Mouse (Mus musculus) liver, embryonic 15.5 days (tissue): ENCODE measurements around the gene Lkaaear1. TPM values are rescaled to one million over a fixed set of nuclear protein-coding genes. Genes with fewer than 3 reads are reported as not detected.

Experiments used
- ATAC-seq: fragments of 200-750 bp; cut with Nextera tagmentation; 2 replicates; pipeline ENCODE4 v1.8.0; 2017; ENCODE audit warnings: moderate number of reproducible peaks, mild to moderate bottlenecking, moderate library complexity; ENCODE audit not compliant: insufficient read depth
- H3K27ac ChIP-seq: fragments of 300-500 bp; sonication (generic); replicated peaks from 2 replicates; pipeline ENCODE4 v1.5.1; 2015; ENCODE audit warnings: mild to moderate bottlenecking, inconsistent platforms
- H3K27me3 ChIP-seq: fragments of 300-500 bp; sonication (generic); 2 replicates; pipeline ENCODE4 v1.6.1; 2015; ENCODE audit warnings: mild to moderate bottlenecking, inconsistent platforms
- H3K36me3 ChIP-seq: fragments of 300-500 bp; sonication (generic); replicated peaks from 2 replicates; pipeline ENCODE4 v1.6.1; 2015; ENCODE audit warnings: moderate library complexity, mild to moderate bottlenecking, inconsistent platforms
- H3K4me1 ChIP-seq: fragments of 300-500 bp; sonication (generic); replicated peaks from 2 replicates; pipeline ENCODE4 v1.6.1; 2015; ENCODE audit warnings: inconsistent platforms
- H3K4me2 ChIP-seq: fragments of 300-500 bp; sonication (generic); 2 replicates; pipeline ENCODE4 v1.6.1; 2015; ENCODE audit warnings: moderate library complexity, mild to moderate bottlenecking, inconsistent platforms
- H3K4me3 ChIP-seq: fragments of 300-500 bp; sonication (generic); replicated peaks from 2 replicates; pipeline ENCODE4 v1.5.1; 2015; ENCODE audit warnings: mild to moderate bottlenecking, inconsistent platforms
- H3K9ac ChIP-seq: fragments of 300-500 bp; sonication (generic); 2 replicates; pipeline ENCODE4 v1.6.1; 2015; ENCODE audit warnings: moderate library complexity, mild to moderate bottlenecking, inconsistent platforms
- H3K9me3 ChIP-seq: fragments of 300-500 bp; sonication (generic); replicated peaks from 2 replicates; pipeline ENCODE4 v1.6.1; 2016; ENCODE audit warnings: inconsistent platforms
- WGBS: fragments of 180-500 bp; shearing (Covaris S2); methylation state at CpG from one replicate; pipeline ENCODE4 v1.1.7; 2015; ENCODE audit warnings: mixed read lengths; ENCODE audit not compliant: insufficient replicate concordance; 5-methylcytosine and 5-hydroxymethylcytosine counted together
- polyA plus RNA-seq: library from polyadenylated mRNA; unstranded; fragments of >200 nt; fragmentation: Nextera tagmentation; extraction: Ambion mirVana; gene quantifications from 2 replicates; pipeline ENCODE4 v1.2.1, GENCODE M21; 2015

Lkaaear1 gene
- polyA plus RNA-seq, 1 experiment from 2014 or later = not detected

DNA sequence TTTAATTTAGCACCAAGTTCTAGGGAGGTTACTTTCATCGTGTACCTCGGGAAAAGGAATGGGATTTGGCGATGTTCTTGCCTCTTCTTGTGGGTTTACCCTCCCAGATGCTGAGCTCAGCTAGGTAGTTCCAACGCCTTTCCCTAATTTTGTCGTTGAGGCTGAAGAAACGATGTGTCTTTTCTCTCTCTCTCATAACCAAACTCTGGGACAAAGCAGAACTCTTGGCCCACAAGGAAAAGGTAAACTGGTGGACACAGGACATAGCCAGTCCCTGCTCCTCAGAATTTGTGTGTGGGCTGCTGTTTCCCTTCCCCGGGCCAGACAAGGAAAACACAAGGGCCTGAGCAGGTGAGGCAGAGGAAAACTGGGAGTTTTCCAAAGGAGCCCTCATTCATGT is 26.3 kb downstream of the Lkaaear1 start:
- 28% methylated on average over 7 of the region's 7 CpGs for WGBS
- no peak overlapping the region for H3K27ac ChIP-seq
- no peak overlapping the region for H3K4me2 ChIP-seq
- peaks cover 80% of the 10 kb centered on the region for H3K27me3 ChIP-seq
- H3K9me3 ChIP-seq = no peaks in the 10 kb centered on the region
- ATAC-seq = no peak
- no peak overlapping the region for H3K4me3 ChIP-seq
- H3K9ac ChIP-seq = no peak overlapping the region
- H3K36me3 ChIP-seq = no peaks in the 10 kb centered on the region
- H3K4me1 ChIP-seq = peaks cover 19% of the 10 kb centered on the region

- H3K27me3 ChIP-seq = peaks cover 80% of the 10 kb centered on the region
- peak within 1 kb of the TSS; percentile 40 for H3K4me3 ChIP-seq
- peak within 1 kb of the TSS; percentile 44 for H3K4me2 ChIP-seq
- H3K4me1 ChIP-seq = peaks cover 19% of the 10 kb centered on the region
- under 1% methylated on average over 43 of the region's 43 CpGs for WGBS
- no peak within 1 kb of the TSS for H3K27ac ChIP-seq
- no peaks in the 10 kb centered on the region for H3K9me3 ChIP-seq
- no peak within 1 kb of the TSS; the same call in 1 of the 2 replicates for H3K9ac ChIP-seq
- no peaks in the 10 kb centered on the region for H3K36me3 ChIP-seq
- ATAC-seq = no peak
Observed at GRCm38 (mm10) chr2:181671326-181671725, 26.9 kb downstream of the Lkaaear1 start, which contains the start of gene Sox18. TSS of gene Sox18 (minus strand) at chr2:181671640.

GRCm38 (mm10) chr2:181670913-181671311 is 27.3 kb downstream of the Lkaaear1 start:
- Histone ChIP-seq H3K4me3 (peak overlapping the region; percentile 40), H3K4me2 (peak overlapping the region; percentile 44), H3K9ac (no peak overlapping the region; the same call in 1 of the 2 replicates), H3K4me1 (peaks cover 19% of the 10 kb centered on the region), H3K27ac (no peak overlapping the region), H3K36me3 (no peaks in the 10 kb centered on the region), H3K27me3 (peaks cover 80% of the 10 kb centered on the region), H3K9me3 (no peaks in the 10 kb centered on the region)
- 1% methylated on average over 41 of the region's 41 CpGs for WGBS
- ATAC-seq = no peak

- H3K27me3 ChIP-seq = peaks cover 76% of the 10 kb centered on the region
- H3K9ac ChIP-seq = no peak overlapping the region
- peaks cover 14% of the 10 kb centered on the region for H3K4me1 ChIP-seq
- 8% methylated on average over 56 of the region's 56 CpGs for WGBS
- no peak overlapping the region for H3K27ac ChIP-seq
- H3K4me3 ChIP-seq = peak overlapping the region; percentile 40
- H3K9me3 ChIP-seq = no peaks in the 10 kb centered on the region
- no peaks in the 10 kb centered on the region for H3K36me3 ChIP-seq
- ATAC-seq = no peak
- peak overlapping the region; percentile 44 for H3K4me2 ChIP-seq
Observed at GRCm38 (mm10) chr2:181670285-181670912, 27.8 kb downstream of the Lkaaear1 start.

DNA sequence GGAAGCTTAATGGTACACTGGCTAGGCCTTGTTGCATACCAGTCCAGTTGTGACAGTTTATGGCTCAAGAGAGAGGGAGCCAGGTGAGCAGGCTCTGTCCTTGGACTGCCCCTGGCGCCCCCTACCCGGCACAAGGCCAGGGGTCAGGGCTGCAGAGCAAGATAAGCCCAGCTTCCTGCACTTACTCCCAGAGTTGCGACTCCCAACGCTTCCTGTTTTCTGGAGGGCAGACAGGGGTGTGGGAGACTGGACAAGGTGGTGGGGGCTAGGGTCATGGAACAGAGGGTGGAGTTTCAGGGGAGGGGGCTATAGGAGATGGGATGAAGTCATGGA is 35.0 kb downstream of the Lkaaear1 start:
- H3K4me2 ChIP-seq = no peak overlapping the region
- ATAC-seq = 0 out of 2 replicates have a peak, but pooled peaks have one; percentile 19
- WGBS = 6% methylated on average over 4 of the region's 4 CpGs
- H3K9me3 ChIP-seq = no peaks in the 10 kb centered on the region
- 0 out of 2 replicates have a peak overlapping the region, but pooled peaks have one; percentile 6 for H3K27ac ChIP-seq
- H3K36me3 ChIP-seq = no peaks in the 10 kb centered on the region
- peaks cover 5% of the 10 kb centered on the region; the same call in 1 of the 2 replicates for H3K27me3 ChIP-seq
- H3K4me3 ChIP-seq = no peak overlapping the region
- no peak overlapping the region for H3K9ac ChIP-seq
- H3K4me1 ChIP-seq = peaks cover 23% of the 10 kb centered on the region

GRCm38 (mm10) chr2:181662620-181663297 is 35.5 kb downstream of the Lkaaear1 start:
- peaks cover 23% of the 10 kb centered on the region for H3K4me1 ChIP-seq
- no peak overlapping the region for H3K4me2 ChIP-seq
- H3K9ac ChIP-seq = no peak overlapping the region
- H3K27ac ChIP-seq = 0 out of 2 replicates have a peak overlapping the region, but pooled peaks have one; percentile 6
- H3K36me3 ChIP-seq = no peaks in the 10 kb centered on the region
- no peak for ATAC-seq
- H3K9me3 ChIP-seq = no peaks in the 10 kb centered on the region
- H3K27me3 ChIP-seq = no peaks in the 10 kb centered on the region
- H3K4me3 ChIP-seq = no peak overlapping the region
- WGBS = 71% methylated on average over 3 of the region's 3 CpGs

DNA sequence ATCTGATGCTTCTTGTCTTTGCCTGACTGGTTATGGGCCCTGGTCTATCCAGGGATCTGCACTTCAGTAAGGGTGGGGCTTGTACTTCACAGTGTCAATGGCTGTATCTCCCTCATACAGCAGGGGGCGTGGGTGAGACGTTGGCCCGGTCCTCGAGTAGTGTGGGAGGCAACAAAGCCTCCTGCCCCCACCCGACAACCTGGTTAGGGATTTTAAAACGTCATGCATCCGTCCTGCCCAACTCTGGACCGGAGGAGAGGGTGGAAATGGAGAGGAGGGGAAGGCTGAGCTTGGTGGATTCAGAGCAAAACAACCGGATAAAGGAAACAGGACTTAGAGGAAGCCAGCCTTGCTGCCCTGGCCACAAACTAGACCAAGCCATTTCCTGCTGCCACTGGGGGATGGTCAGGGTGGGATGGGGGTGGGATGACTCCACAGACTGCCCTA is 38.6 kb downstream of the Lkaaear1 start:
- Histone ChIP-seq H3K9me3 (no peaks in the 10 kb centered on the region), H3K27ac (no peak overlapping the region), H3K36me3 (peaks cover 21% of the 10 kb centered on the region), H3K4me3 (no peak overlapping the region), H3K4me2 (peak overlapping the region; percentile 35), H3K4me1 (peaks cover 23% of the 10 kb centered on the region), H3K9ac (no peak overlapping the region), H3K27me3 (no peaks in the 10 kb centered on the region)
- peak; percentile 69 for ATAC-seq
- 2% methylated on average over 9 of the region's 9 CpGs for WGBS

DNA sequence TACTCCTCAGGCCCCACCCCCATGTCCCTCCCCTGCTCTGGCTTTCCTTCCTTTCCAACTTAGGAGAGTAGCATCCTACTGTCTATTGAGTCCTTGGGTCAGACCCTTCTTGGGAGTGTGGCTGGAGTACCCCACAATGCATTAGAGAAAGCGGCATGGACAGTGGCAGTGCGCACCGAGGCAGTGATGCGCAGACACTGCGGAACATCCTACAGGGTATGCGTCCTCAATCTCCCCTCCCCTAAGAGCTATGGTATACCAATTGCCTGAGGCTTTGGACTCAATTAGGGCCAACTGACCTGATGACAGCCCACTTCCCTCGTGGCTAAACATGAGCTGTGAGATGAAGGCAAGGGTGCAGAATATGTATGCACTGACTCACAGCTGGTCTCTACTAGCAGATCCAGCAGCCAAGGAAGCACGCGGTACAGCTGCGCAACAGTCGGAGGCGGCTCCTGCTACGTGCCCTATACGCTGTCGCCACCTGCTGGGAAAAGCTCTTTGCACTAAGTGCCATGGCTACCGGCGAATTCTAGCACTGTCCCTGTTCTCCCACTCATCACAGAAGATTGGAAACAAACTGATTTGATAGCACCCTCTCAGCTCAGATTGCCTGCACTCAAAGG is 39.2 kb downstream of the Lkaaear1 start:
- peaks cover 23% of the 10 kb centered on the region for H3K4me1 ChIP-seq
- H3K4me3 ChIP-seq = no peak overlapping the region
- H3K4me2 ChIP-seq = no peak overlapping the region
- H3K27me3 ChIP-seq = no peaks in the 10 kb centered on the region
- H3K27ac ChIP-seq = no peak overlapping the region
- peak; percentile 54 for ATAC-seq
- no peaks in the 10 kb centered on the region for H3K9me3 ChIP-seq
- no peak overlapping the region for H3K9ac ChIP-seq
- H3K36me3 ChIP-seq = peaks cover 26% of the 10 kb centered on the region
- WGBS = 30% methylated on average over 17 of the region's 17 CpGs

DNA sequence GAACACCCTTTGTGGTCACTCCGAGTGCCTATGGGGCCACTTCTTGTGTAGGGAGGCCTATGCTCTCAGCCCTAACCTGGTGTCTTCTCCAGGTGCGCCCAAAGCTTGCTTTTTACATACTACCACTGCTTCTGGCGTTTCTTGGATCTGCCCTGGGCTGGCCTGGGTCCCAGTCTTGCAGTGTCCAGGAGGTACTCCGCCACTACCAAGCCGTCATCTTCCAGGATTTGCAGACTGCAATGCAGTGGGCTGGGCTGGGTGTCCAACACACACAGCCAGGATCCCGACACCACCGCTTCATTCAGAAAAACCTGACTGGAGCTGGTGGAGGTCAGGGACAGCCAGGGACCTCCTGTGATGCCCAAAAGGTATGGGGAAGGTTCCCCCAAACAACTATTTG is 39.7 kb downstream of the Lkaaear1 start:
- peaks cover 31% of the 10 kb centered on the region for H3K36me3 ChIP-seq
- 70% methylated on average over 7 of the region's 7 CpGs for WGBS
- no peaks in the 10 kb centered on the region for H3K27me3 ChIP-seq
- H3K9me3 ChIP-seq = no peaks in the 10 kb centered on the region
- H3K27ac ChIP-seq = no peak overlapping the region
- no peak overlapping the region for H3K9ac ChIP-seq
- H3K4me1 ChIP-seq = peaks cover 23% of the 10 kb centered on the region
- no peak for ATAC-seq
- H3K4me2 ChIP-seq = no peak overlapping the region
- no peak overlapping the region for H3K4me3 ChIP-seq

GRCm38 (mm10) chr2:181657441-181657840 is 40.8 kb downstream of the Lkaaear1 start:
- Histone ChIP-seq H3K4me3 (no peak overlapping the region), H3K9me3 (no peaks in the 10 kb centered on the region), H3K27me3 (no peaks in the 10 kb centered on the region), H3K4me2 (no peak overlapping the region), H3K9ac (no peak overlapping the region), H3K4me1 (peaks cover 19% of the 10 kb centered on the region), H3K27ac (no peak overlapping the region), H3K36me3 (peaks cover 42% of the 10 kb centered on the region)
- WGBS = 74% methylated on average over 2 of the region's 2 CpGs
- no peak for ATAC-seq

DNA sequence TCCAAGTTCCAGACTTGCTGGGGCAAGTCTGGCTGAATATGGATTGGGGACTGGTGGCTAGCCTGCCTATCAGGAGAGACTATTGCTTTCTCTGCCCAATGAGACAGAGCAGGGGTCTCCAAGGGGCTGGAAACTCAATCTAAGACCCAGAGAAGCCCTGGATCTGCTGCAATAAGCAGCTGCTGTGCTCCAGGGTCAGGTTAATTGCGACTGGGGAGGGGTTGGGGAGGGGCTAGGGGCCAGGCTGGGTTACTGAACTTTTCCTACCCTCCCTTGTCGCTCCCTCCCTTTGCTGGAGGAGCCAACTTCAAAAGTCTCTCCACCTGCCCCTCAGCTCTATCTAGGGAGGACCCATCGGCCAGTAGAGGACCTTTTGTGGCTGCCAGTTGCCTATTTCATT is 41.5 kb downstream of the Lkaaear1 start, which contains the start of gene Gm29797:
Gene Gm29797 (plus strand): TSS at position 301 of the 400 bp plus-strand sequence.
- no peak for ATAC-seq
- H3K27ac ChIP-seq = no peak within 1 kb of the TSS
- no peaks in the 10 kb centered on the region for H3K27me3 ChIP-seq
- no peak within 1 kb of the TSS for H3K9ac ChIP-seq
- H3K4me3 ChIP-seq = no peak within 1 kb of the TSS
- H3K4me2 ChIP-seq = no peak within 1 kb of the TSS
- peaks cover 49% of the 10 kb centered on the region for H3K36me3 ChIP-seq
- no peaks in the 10 kb centered on the region for H3K9me3 ChIP-seq
- 67% methylated on average over 3 of the region's 3 CpGs for WGBS
- H3K4me1 ChIP-seq = peaks cover 19% of the 10 kb centered on the region
